Mouse (Mus musculus) heart, embryonic 15.5 days (tissue): Measurements from ENCODE around the gene Ugt1a7c. TPM values are rescaled to one million over a fixed set of nuclear protein-coding genes. Genes with fewer than 3 reads are reported as not detected.
"Not testable (repeated sequence)": the region's sequence is repeated elsewhere in the genome, so short reads cannot be mapped to it uniquely, and the experiment has no call there.

ENCODE experiments used
- ATAC-seq: fragments of 200-750 bp; cut with Nextera tagmentation; replicated peaks from 2 replicates; pipeline ENCODE4 v1.8.0; 2017; ENCODE audit warnings: low read depth, moderate TSS enrichment; ENCODE audit not compliant: insufficient number of reproducible peaks, insufficient read depth, low FRiP score
- H3K27ac ChIP-seq: fragments of 300-500 bp; sonication (generic); 2 replicates; pipeline ENCODE4 v1.5.1; 2015; ENCODE audit warnings: mild to moderate bottlenecking, inconsistent platforms
- H3K27me3 ChIP-seq: fragments of 300-500 bp; sonication (generic); 2 replicates; pipeline ENCODE4 v1.6.1; 2015; ENCODE audit warnings: inconsistent platforms
- H3K36me3 ChIP-seq: fragments of 300-500 bp; sonication (generic); 2 replicates; pipeline ENCODE4 v1.6.1; 2015; ENCODE audit warnings: mild to moderate bottlenecking, inconsistent platforms
- H3K4me1 ChIP-seq: fragments of 300-500 bp; sonication (generic); replicated peaks from 2 replicates; pipeline ENCODE4 v1.6.1; 2015; ENCODE audit warnings: inconsistent platforms
- H3K4me2 ChIP-seq: fragments of 300-500 bp; sonication (generic); 2 replicates; pipeline ENCODE4 v1.6.1; 2015; ENCODE audit warnings: inconsistent platforms, mild to moderate bottlenecking, moderate library complexity
- H3K4me3 ChIP-seq: fragments of 300-500 bp; sonication (generic); 2 replicates; pipeline ENCODE4 v1.5.1; 2015; ENCODE audit warnings: mild to moderate bottlenecking, inconsistent platforms
- H3K9ac ChIP-seq: fragments of 300-500 bp; sonication (generic); 2 replicates; pipeline ENCODE4 v1.6.1; 2015; ENCODE audit warnings: mild to moderate bottlenecking, inconsistent platforms
- H3K9me3 ChIP-seq: fragments of 300-500 bp; sonication (generic); replicated peaks from 2 replicates; pipeline ENCODE4 v1.6.1; 2016; ENCODE audit warnings: inconsistent platforms
- WGBS: fragments of 180-500 bp; shearing (Covaris S2); methylation state at CpG from one replicate; pipeline ENCODE4 v1.1.7; 2015; ENCODE audit warnings: mixed read lengths; 5-methylcytosine and 5-hydroxymethylcytosine counted together
- polyA plus RNA-seq: library from polyadenylated mRNA; unstranded; fragments of >200 nt; fragmentation: Nextera tagmentation; extraction: Ambion mirVana; gene quantifications from 2 replicates; pipeline ENCODE4 v1.2.1, GENCODE M21; 2015

Ugt1a7c gene
- polyA plus RNA-seq, 1 experiment from 2014 or later, result 1.1 TPM

- H3K9ac ChIP-seq, ATAC-seq, H3K27me3 ChIP-seq, H3K4me1 ChIP-seq, H3K4me3 ChIP-seq, H3K27ac ChIP-seq, H3K9me3 ChIP-seq, H3K4me2 ChIP-seq, H3K36me3 ChIP-seq: not testable (repeated sequence)
- WGBS, result 3% methylated on average over 5 of the region's 5 CpGs
Measured at GRCm38 (mm10) chr1:88143966-88144675, 49.3 kb downstream of the Ugt1a7c start.

GRCm38 (mm10) chr1:88145278-88145677 is 50.4 kb downstream of the Ugt1a7c start:
- H3K27ac ChIP-seq, ATAC-seq, H3K4me2 ChIP-seq, H3K36me3 ChIP-seq, H3K27me3 ChIP-seq, H3K4me1 ChIP-seq, H3K9me3 ChIP-seq, H3K4me3 ChIP-seq, H3K9ac ChIP-seq: not testable (repeated sequence)
- WGBS, result 53% methylated on average over 2 of the region's 2 CpGs

- H3K9ac ChIP-seq, H3K27ac ChIP-seq, H3K9me3 ChIP-seq, H3K27me3 ChIP-seq, H3K4me3 ChIP-seq, H3K4me1 ChIP-seq, H3K36me3 ChIP-seq, H3K4me2 ChIP-seq, ATAC-seq: not testable (repeated sequence)
- 56% methylated on average over 2 of the region's 2 CpGs for whole genome bisulfite sequencing
Measured at GRCm38 (mm10) chr1:88150133-88150532, 55.3 kb downstream of the Ugt1a7c start.

- no peaks in the 10 kb centered on the region for H3K9me3 ChIP-seq
- WGBS, result 64% methylated on average over 2 of the region's 2 CpGs
- H3K4me1 ChIP-seq, result no peaks in the 10 kb centered on the region
- no peaks in the 10 kb centered on the region for H3K27me3 ChIP-seq
- H3K36me3 ChIP-seq, result no peaks in the 10 kb centered on the region
- H3K4me2 ChIP-seq, result no peak overlapping the region
- H3K4me3 ChIP-seq, result no peak overlapping the region
- no peak overlapping the region for H3K27ac ChIP-seq
- no peak for ATAC-seq
- H3K9ac ChIP-seq, result no peak overlapping the region
Measured at GRCm38 (mm10) chr1:88158430-88158829, 63.6 kb downstream of the Ugt1a7c start.

GRCm38 (mm10) chr1:88165711-88166110 is 70.8 kb downstream of the Ugt1a7c start, which contains the start of gene Ugt1a5:
TSS of gene Ugt1a5 (plus strand) at chr1:88166012.
- Histone ChIP-seq H3K4me2 (no peak within 1 kb of the TSS), H3K36me3 (no peaks in the 10 kb centered on the region), H3K9ac (no peak within 1 kb of the TSS), H3K27ac (no peak within 1 kb of the TSS), H3K9me3 (no peaks in the 10 kb centered on the region), H3K27me3 (no peaks in the 10 kb centered on the region), H3K4me3 (no peak within 1 kb of the TSS), H3K4me1 (no peaks in the 10 kb centered on the region)
- ATAC-seq, result no peak
- WGBS, result 76% methylated on average over 5 of the region's 5 CpGs

- not testable (repeated sequence) for H3K9ac ChIP-seq, H3K4me2 ChIP-seq, H3K36me3 ChIP-seq, ATAC-seq, H3K4me1 ChIP-seq, H3K27ac ChIP-seq, H3K4me3 ChIP-seq, H3K9me3 ChIP-seq, H3K27me3 ChIP-seq
- 78% methylated on average over 7 of the region's 7 CpGs for WGBS
Measured at GRCm38 (mm10) chr1:88172190-88172589, 77.3 kb downstream of the Ugt1a7c start.

GRCm38 (mm10) chr1:88179657-88180056 is 84.8 kb downstream of the Ugt1a7c start:
- Histone ChIP-seq H3K4me2 (no peak overlapping the region), H3K9ac (no peak overlapping the region), H3K27me3 (no peaks in the 10 kb centered on the region), H3K36me3 (no peaks in the 10 kb centered on the region), H3K27ac (no peak overlapping the region), H3K4me3 (no peak overlapping the region), H3K4me1 (no peaks in the 10 kb centered on the region), H3K9me3 (peaks cover 5% of the 10 kb centered on the region; the same call in 1 of the 2 replicates)
- WGBS, result 77% methylated on average over 1 of the region's 1 CpGs
- ATAC-seq, result no peak

- H3K9ac ChIP-seq, result no peak overlapping the region
- H3K27me3 ChIP-seq, result no peaks in the 10 kb centered on the region
- no peaks in the 10 kb centered on the region for H3K36me3 ChIP-seq
- H3K27ac ChIP-seq, result no peak overlapping the region
- H3K4me3 ChIP-seq, result no peak overlapping the region
- no peaks in the 10 kb centered on the region for H3K9me3 ChIP-seq
- H3K4me2 ChIP-seq, result no peak overlapping the region
- no peak for ATAC-seq
- 75% methylated on average over 5 of the region's 5 CpGs for WGBS
- no peaks in the 10 kb centered on the region for H3K4me1 ChIP-seq
Measured at GRCm38 (mm10) chr1:88186325-88186935, 91.6 kb downstream of the Ugt1a7c start.

GRCm38 (mm10) chr1:88192136-88192535 is 97.3 kb downstream of the Ugt1a7c start:
- Histone ChIP-seq H3K9ac (no peak overlapping the region), H3K9me3 (no peaks in the 10 kb centered on the region), H3K27me3 (no peaks in the 10 kb centered on the region), H3K36me3 (no peaks in the 10 kb centered on the region), H3K4me2 (no peak overlapping the region), H3K27ac (no peak overlapping the region), H3K4me1 (no peaks in the 10 kb centered on the region), H3K4me3 (no peak overlapping the region)
- ATAC-seq, result no peak
- WGBS, result 66% methylated on average over 3 of the region's 3 CpGs

GRCm38 (mm10) chr1:88195687-88196086 is 100.8 kb downstream of the Ugt1a7c start:
- Histone ChIP-seq H3K4me3 (no peak overlapping the region), H3K9ac (no peak overlapping the region), H3K27ac (no peak overlapping the region), H3K9me3 (no peaks in the 10 kb centered on the region), H3K4me2 (no peak overlapping the region), H3K27me3 (no peaks in the 10 kb centered on the region), H3K4me1 (no peaks in the 10 kb centered on the region), H3K36me3 (no peaks in the 10 kb centered on the region)
- 90% methylated on average over 1 of the region's 1 CpGs for WGBS
- ATAC-seq, result no peak

GRCm38 (mm10) chr1:88197443-88197842 is 102.6 kb downstream of the Ugt1a7c start:
- no peaks in the 10 kb centered on the region for H3K4me1 ChIP-seq
- no peak overlapping the region for H3K9ac ChIP-seq
- ATAC-seq, result no peak
- no peak overlapping the region for H3K4me3 ChIP-seq
- no peak overlapping the region for H3K27ac ChIP-seq
- H3K9me3 ChIP-seq, result no peaks in the 10 kb centered on the region
- no peaks in the 10 kb centered on the region for H3K27me3 ChIP-seq
- WGBS, result 69% methylated on average over 3 of the region's 3 CpGs
- H3K4me2 ChIP-seq, result no peak overlapping the region
- H3K36me3 ChIP-seq, result no peaks in the 10 kb centered on the region

- peaks cover under 1% of the 10 kb centered on the region; the same call in 1 of the 2 replicates for H3K4me1 ChIP-seq
- no peaks in the 10 kb centered on the region for H3K9me3 ChIP-seq
- no peak overlapping the region for H3K4me3 ChIP-seq
- H3K27me3 ChIP-seq, result no peaks in the 10 kb centered on the region
- WGBS, result 62% methylated on average over 2 of the region's 2 CpGs
- no peak overlapping the region for H3K9ac ChIP-seq
- no peak overlapping the region for H3K4me2 ChIP-seq
- H3K36me3 ChIP-seq, result no peaks in the 10 kb centered on the region
- no peak overlapping the region for H3K27ac ChIP-seq
- no peak for ATAC-seq
Measured at GRCm38 (mm10) chr1:88199996-88200395, 105.1 kb downstream of the Ugt1a7c start.
